Mouse (Mus musculus) neural tube, embryonic 11.5 days (tissue): ENCODE measurements around the gene 9130213A22Rik. TPM values are rescaled to one million over a fixed set of nuclear protein-coding genes. Genes with fewer than 3 reads are reported as not detected.

Experiments used
- ATAC-seq: fragments of 200-750 bp; cut with Nextera tagmentation; 2 replicates; pipeline ENCODE4 v1.8.0; 2017; ENCODE audit warnings: moderate number of reproducible peaks, mild to moderate bottlenecking, moderate TSS enrichment, moderate library complexity; ENCODE audit not compliant: insufficient read depth, low FRiP score, low TSS enrichment
- DNase-seq: peaks from one replicate; pipeline ENCODE4 v3.0.0-alpha.2; 2015; ENCODE audit warnings: low spot score
- H3K27ac ChIP-seq: fragments of 300-500 bp; sonication (generic); 2 replicates; pipeline ENCODE4 v1.5.1; 2014; ENCODE audit warnings: low read depth, mild to moderate bottlenecking, low read length
- H3K27me3 ChIP-seq: fragments of 300-500 bp; sonication (generic); 2 replicates; pipeline ENCODE4 v1.6.1; 2014; ENCODE audit warnings: mild to moderate bottlenecking, low read length, mixed read lengths; ENCODE audit not compliant: control insufficient read depth, insufficient read depth
- H3K36me3 ChIP-seq: fragments of 300-500 bp; sonication (generic); 2 replicates; pipeline ENCODE4 v1.6.1; 2014; ENCODE audit warnings: mild to moderate bottlenecking, low read length, moderate library complexity, mixed read lengths; ENCODE audit not compliant: control insufficient read depth, insufficient read depth
- H3K4me1 ChIP-seq: fragments of 300-500 bp; sonication (generic); 2 replicates; pipeline ENCODE4 v1.6.1; 2014; ENCODE audit warnings: low read length, mixed read lengths; ENCODE audit not compliant: control insufficient read depth, insufficient read depth
- H3K4me2 ChIP-seq: fragments of 300-500 bp; sonication (generic); 2 replicates; pipeline ENCODE4 v1.6.1; 2014; ENCODE audit warnings: low read depth, mild to moderate bottlenecking, moderate library complexity
- H3K4me3 ChIP-seq: fragments of 300-500 bp; sonication (generic); 2 replicates; pipeline ENCODE4 v1.5.1; 2014; ENCODE audit warnings: low read depth, low read length
- H3K9ac ChIP-seq: fragments of 300-500 bp; sonication (generic); 2 replicates; pipeline ENCODE4 v1.6.1; 2014; ENCODE audit warnings: mild to moderate bottlenecking, low read length
- H3K9me3 ChIP-seq: fragments of 300-500 bp; sonication (generic); 2 replicates; pipeline ENCODE4 v1.6.1; 2016; ENCODE audit warnings: low read length; ENCODE audit not compliant: control insufficient read depth
- WGBS: fragments of 180-500 bp; shearing (Covaris S2); extraction: QIAGEN DNeasy Blood & Tissue Kit; methylation state at CpG from one replicate; pipeline ENCODE4 v1.1.7; 2014; 5-methylcytosine and 5-hydroxymethylcytosine counted together
- polyA plus RNA-seq: library from polyadenylated mRNA; unstranded; fragments of >200 nt; fragmentation: Nextera tagmentation; extraction: Ambion mirVana; gene quantifications from 2 replicates; pipeline ENCODE4 v1.2.1, GENCODE M21; 2014

9130213A22Rik gene
- polyA plus RNA-seq: 0.24 TPM in 1 of 2 replicates, not detected in the other

DNA sequence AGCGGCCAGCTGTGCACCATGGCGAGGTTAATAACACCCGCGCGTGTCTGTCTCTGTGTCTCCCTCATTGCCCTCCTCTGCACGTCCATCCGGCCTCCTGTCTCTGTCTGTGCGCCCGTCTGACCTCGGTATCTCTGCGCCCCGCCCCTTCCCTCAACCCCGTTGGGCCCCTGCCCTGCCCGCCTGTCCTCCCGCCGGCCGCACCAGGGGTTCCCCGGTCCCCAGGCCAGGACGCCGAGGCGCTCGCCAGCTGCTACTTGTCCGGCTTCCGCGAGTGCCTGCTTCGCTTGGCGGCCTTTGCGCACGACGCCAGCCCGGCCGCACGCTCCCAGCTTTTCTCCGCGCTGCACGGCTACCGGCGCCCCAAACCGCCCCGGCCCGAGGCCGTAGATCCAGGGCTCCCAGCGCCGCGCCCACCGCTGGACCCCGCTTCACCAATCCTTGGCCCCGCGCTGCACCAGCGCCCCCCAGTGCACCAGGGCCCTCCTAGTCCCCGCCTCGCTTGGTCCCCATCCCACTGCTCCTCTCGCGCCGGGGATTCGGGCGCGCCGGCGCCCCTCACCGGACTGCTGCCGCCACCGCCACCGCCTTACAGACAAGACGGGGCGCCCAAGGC, at the start of gene 9130213A22Rik:
Gene 9130213A22Rik, minus strand, starts transcription at position 254 of the 616 bp plus-strand sequence.
- peak within 1 kb of the TSS; percentile 43 for H3K9ac ChIP-seq
- peaks cover 22% of the 10 kb centered on the region for H3K4me1 ChIP-seq
- H3K9me3 ChIP-seq: no peaks in the 10 kb centered on the region
- peak within 1 kb of the TSS; percentile 60 for H3K27ac ChIP-seq
- under 1% methylated on average over 56 of the region's 66 CpGs for WGBS
- H3K4me2 ChIP-seq: peak within 1 kb of the TSS; percentile 90
- ATAC-seq: peak; percentile 30; the same call in 1 of the 2 replicates
- DNase-seq: peak; percentile 91
- peak within 1 kb of the TSS; percentile 69 for H3K4me3 ChIP-seq
- peaks cover 15% of the 10 kb centered on the region for H3K27me3 ChIP-seq
- no peaks in the 10 kb centered on the region for H3K36me3 ChIP-seq

DNA sequence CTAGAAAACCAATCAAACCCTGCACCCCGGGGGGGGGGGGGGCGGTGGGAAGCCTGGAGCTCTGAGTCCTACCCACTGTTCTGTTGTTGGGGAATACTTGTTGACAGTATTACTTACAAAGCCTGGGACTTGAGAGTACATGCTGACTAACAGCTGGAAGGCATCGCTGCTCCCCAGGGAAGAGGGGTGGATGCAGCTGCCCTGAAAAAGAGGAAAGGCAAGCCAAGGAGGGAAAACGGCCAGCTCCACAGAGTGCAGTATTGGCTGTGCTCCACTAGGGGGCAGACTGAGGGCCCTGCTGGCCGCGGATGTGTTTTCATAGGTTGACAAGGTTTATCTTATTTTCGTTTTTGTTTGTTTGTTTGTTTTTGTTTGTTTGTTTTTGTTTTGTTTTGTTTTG, 49.2 kb upstream of the 9130213A22Rik start:
- H3K9ac ChIP-seq: no peak overlapping the region
- H3K4me1 ChIP-seq: no peaks in the 10 kb centered on the region
- ATAC-seq: no peak
- H3K36me3 ChIP-seq: no peaks in the 10 kb centered on the region
- H3K27me3 ChIP-seq: no peaks in the 10 kb centered on the region
- no peak overlapping the region for H3K27ac ChIP-seq
- H3K4me2 ChIP-seq: no peak overlapping the region
- H3K9me3 ChIP-seq: no peaks in the 10 kb centered on the region
- DNase-seq: peak; percentile 46
- no peak overlapping the region for H3K4me3 ChIP-seq
- 32% methylated on average over 7 of the region's 7 CpGs for WGBS

DNA sequence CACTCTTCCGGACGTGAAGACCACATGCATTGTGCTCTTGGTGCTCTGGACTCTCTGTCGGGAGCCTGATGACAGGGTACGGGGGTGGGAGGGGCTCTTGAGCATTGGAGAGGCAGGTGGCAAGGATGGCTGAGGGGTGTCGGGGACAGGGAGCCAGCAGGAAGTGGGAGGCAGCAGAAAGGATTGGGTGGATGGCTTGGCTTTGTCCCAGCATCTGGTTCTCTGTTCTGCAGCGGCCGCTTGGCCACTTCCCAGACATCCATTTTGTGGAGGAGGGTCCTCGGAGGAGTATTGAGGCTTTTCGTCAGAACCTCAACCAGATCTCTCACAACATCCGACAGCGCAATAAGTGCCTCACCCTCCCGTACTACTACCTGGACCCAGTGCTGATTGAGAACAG, 46.9 kb upstream of the 9130213A22Rik start:
- no peaks in the 10 kb centered on the region for H3K27me3 ChIP-seq
- no peaks in the 10 kb centered on the region for H3K9me3 ChIP-seq
- H3K4me2 ChIP-seq: no peak overlapping the region
- H3K27ac ChIP-seq: no peak overlapping the region
- H3K36me3 ChIP-seq: no peaks in the 10 kb centered on the region
- no peaks in the 10 kb centered on the region for H3K4me1 ChIP-seq
- DNase-seq: no peak
- WGBS: 93% methylated on average over 12 of the region's 12 CpGs
- no peak for ATAC-seq
- H3K9ac ChIP-seq: no peak overlapping the region
- H3K4me3 ChIP-seq: no peak overlapping the region

DNA sequence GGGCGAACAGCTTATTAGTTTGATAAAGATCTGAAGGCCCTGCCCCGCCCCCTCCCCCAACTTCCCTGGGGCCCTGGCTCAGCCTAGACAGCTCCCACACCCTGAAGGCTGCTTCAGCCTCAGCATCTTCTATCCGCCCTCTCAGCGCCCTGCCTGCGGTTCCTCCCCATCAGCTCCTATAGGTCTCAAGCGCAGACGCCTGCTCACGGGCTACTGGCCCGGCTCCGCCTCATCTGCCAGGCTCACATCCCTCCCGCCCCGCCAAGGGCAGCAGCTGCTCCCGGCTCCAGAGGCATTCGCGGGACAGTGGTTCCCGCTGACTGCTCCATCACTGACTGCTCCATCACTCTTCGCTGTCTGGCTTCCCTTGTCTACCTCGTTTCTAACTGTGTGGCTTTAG, 34.4 kb upstream of the 9130213A22Rik start, which contains the start of gene Alox12b:
Gene Alox12b, plus strand, starts transcription at position 190 of the 400 bp plus-strand sequence.
- Histone ChIP-seq H3K4me2 (peak within 1 kb of the TSS; percentile 35), H3K9ac (no peak within 1 kb of the TSS; the same call in 1 of the 2 replicates), H3K36me3 (no peaks in the 10 kb centered on the region), H3K9me3 (no peaks in the 10 kb centered on the region), H3K27ac (no peak within 1 kb of the TSS), H3K4me3 (0 out of 2 replicates have a peak within 1 kb of the TSS, but pooled peaks have one; percentile 3), H3K27me3 (peaks cover 16% of the 10 kb centered on the region), H3K4me1 (peaks cover 4% of the 10 kb centered on the region; the same call in 1 of the 2 replicates)
- WGBS: 4% methylated on average over 18 of the region's 18 CpGs
- ATAC-seq (no peak), DNase-seq (peak; percentile 77)

DNA sequence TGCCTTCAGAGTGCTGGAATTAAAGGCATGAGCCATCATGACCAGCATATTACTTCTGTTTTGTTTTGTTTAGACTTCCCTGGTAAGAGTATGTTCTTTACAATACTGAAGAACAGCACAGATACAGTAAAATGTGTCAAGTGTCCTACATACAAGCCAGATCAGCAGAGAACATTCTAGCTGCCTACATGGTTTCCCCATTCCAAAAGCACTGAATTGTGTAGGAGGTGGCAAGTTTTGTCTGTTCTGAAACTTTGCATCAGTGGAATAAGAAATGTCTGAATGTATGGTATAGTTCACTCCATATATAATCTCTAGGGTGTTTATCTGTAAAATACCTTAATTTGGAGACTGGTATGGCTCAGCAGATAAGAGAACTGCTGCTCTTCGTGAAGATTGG, 33.0 kb upstream of the 9130213A22Rik start:
- Histone ChIP-seq H3K9ac (no peak overlapping the region), H3K9me3 (no peaks in the 10 kb centered on the region), H3K27ac (no peak overlapping the region), H3K27me3 (peaks cover 16% of the 10 kb centered on the region), H3K4me3 (no peak overlapping the region), H3K4me2 (no peak overlapping the region), H3K4me1 (peaks cover 4% of the 10 kb centered on the region; the same call in 1 of the 2 replicates), H3K36me3 (no peaks in the 10 kb centered on the region)
- ATAC-seq (no peak), DNase-seq (no peak)
- 50% methylated on average over 1 of the region's 1 CpGs for WGBS

DNA sequence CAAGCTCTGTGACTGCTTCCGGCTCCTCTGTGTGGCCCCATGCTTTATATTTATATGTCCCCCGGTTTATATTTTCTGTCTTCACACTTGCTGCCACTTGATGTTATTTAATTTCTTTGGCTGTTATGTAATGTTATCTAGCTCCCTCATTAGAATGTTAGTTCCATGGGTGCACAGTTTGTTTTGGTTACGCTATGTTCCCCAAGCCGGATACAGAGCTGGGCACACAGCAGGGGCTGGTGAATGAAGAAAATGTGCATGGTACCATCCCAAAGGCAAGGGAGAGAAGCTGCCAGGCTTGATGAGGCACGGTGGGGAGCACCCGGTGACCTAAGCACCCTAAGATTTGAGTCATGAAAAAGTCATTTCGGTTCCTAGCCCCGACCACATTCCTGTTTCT, 31.4 kb upstream of the 9130213A22Rik start:
- no peak for DNase-seq
- Histone ChIP-seq H3K36me3 (no peaks in the 10 kb centered on the region), H3K27me3 (peaks cover 16% of the 10 kb centered on the region), H3K4me2 (no peak overlapping the region), H3K4me1 (peaks cover 4% of the 10 kb centered on the region; the same call in 1 of the 2 replicates), H3K27ac (no peak overlapping the region), H3K9ac (no peak overlapping the region), H3K9me3 (no peaks in the 10 kb centered on the region), H3K4me3 (no peak overlapping the region)
- no peak for ATAC-seq
- WGBS: 85% methylated on average over 8 of the region's 8 CpGs

DNA sequence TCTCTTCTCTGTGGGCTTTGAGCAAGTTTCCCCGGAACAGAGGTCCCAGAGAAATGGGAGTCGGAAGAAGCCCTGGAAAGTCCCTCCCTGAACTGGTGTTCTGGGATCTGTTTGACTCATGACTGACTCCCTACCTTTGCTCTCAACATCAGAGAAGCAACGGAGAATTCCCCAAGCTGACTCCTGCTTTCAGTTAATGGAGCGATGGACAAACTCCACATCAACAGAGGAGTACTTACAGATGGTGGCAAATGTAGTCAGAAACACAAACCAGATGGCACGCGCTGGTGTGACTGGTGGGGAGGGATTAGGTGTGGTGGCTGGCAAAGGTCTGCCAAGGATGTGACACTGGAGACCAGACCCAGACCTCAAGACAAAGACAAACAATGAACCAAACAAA, 28.6 kb upstream of the 9130213A22Rik start:
- Histone ChIP-seq H3K27ac (no peak overlapping the region), H3K4me3 (no peak overlapping the region), H3K4me1 (no peaks in the 10 kb centered on the region), H3K36me3 (no peaks in the 10 kb centered on the region), H3K4me2 (no peak overlapping the region), H3K27me3 (no peaks in the 10 kb centered on the region), H3K9ac (no peak overlapping the region), H3K9me3 (no peaks in the 10 kb centered on the region)
- WGBS: 73% methylated on average over 6 of the region's 6 CpGs
- ATAC-seq (no peak), DNase-seq (no peak)

DNA sequence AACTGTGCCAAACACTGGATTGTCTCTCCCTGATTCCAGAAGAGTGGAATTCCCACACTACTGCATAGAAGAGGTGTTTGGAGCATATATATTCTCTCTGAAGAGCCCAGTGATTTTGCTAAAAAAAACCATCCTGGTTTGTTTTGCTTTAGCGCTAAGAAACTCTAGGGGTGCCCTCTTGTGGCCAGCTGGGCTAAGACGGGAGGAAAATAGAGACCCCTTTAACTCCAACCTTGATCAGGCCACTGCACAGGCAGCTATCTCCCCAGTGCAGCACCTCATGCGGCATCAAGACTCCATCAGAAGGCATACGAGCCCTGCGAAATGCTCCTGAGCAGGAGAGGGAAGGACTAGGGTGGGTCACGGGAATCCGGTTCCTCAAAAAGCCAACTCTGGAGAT, 28.1 kb upstream of the 9130213A22Rik start:
- H3K9ac ChIP-seq: no peak overlapping the region
- no peaks in the 10 kb centered on the region for H3K4me1 ChIP-seq
- DNase-seq (peak; percentile 76), ATAC-seq (no peak)
- no peak overlapping the region for H3K4me3 ChIP-seq
- H3K27me3 ChIP-seq: no peaks in the 10 kb centered on the region
- H3K9me3 ChIP-seq: no peaks in the 10 kb centered on the region
- H3K4me2 ChIP-seq: 0 out of 2 replicates have a peak overlapping the region, but pooled peaks have one; percentile 25
- 8% methylated on average over 7 of the region's 7 CpGs for WGBS
- H3K27ac ChIP-seq: no peak overlapping the region
- H3K36me3 ChIP-seq: no peaks in the 10 kb centered on the region

DNA sequence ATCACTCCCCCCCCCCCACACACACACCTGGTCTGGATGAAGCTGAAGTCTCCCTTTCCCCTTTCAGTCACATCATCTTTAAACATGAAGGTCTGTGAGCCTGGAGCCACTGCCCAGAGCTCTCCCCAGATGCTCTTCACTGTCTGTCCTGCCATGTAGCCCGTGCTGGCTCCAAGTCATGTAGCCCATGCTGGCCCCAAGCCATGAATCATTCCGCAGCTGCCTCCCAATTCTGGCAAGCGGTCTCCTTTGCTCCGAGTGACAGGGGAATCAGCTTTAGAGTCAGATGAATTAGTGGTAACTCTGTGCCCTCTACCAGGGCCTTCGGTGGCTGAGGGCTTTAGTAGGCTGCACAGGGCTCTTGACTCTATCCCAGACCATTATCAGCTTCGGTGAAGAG, 27.3 kb upstream of the 9130213A22Rik start:
- WGBS: 84% methylated on average over 6 of the region's 6 CpGs
- DNase-seq: no peak
- H3K27me3 ChIP-seq: no peaks in the 10 kb centered on the region
- H3K4me3 ChIP-seq: no peak overlapping the region
- H3K4me2 ChIP-seq: no peak overlapping the region
- no peak overlapping the region for H3K9ac ChIP-seq
- H3K4me1 ChIP-seq: no peaks in the 10 kb centered on the region
- ATAC-seq: no peak
- no peaks in the 10 kb centered on the region for H3K36me3 ChIP-seq
- H3K9me3 ChIP-seq: no peaks in the 10 kb centered on the region
- H3K27ac ChIP-seq: no peak overlapping the region
